ENCODE assay signal across 10 mouse cellular contexts in the genomic region with DNA sequence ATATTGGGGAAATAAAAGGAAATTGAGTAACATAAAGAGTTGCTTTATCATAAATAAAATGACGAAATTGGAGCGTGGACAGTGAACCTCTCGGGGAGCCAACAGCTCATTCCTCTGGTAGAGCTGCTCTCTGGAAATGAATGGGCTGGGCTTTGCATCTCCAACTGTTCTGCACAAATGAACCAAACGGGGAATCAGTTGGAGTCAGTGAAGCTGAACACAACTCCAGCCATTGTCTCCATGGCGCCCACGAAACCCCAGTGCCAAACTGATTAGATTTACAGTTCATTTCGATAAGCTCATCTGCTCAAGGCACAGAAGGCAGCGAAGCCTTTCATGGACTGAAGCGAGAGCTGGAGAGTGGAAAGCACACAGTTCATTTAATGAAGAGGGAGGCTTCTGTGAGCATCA. TPM values are rescaled to one million over a fixed set of nuclear protein-coding genes. Genes with fewer than 3 reads are reported as not detected.
A peak's percentile ranks its signal among the peaks of the same experiment; 100 is the strongest.
DNase-seq lines count a peak whose midpoint lies in the region; ATAC-seq lines count a peak whose summit lies in the region.
"Had no signal": no experiment of that assay in that cellular context is flagged by ENCODE, and none has a peak within 500 bp of the region (broad histone marks: within the 10 kb centered on the region; RNA-seq: fewer than 3 reads in every experiment).

No protein-coding gene starts in this region.

- 21% methylated on average over 9 of the region's 9 CpGs for WGBS in hindbrain, embryonic 14.5 days
- 22% methylated on average over 9 of the region's 9 CpGs for WGBS in midbrain, embryonic 11.5 days

- no peak for ATAC-seq in cerebellum, adult (ENCODE audit: insufficient number of reproducible peaks, low FRiP score, low TSS enrichment)
- peak; percentile 64; the same call in 1 of the 2 replicates for ATAC-seq in hindbrain, embryonic 14.5 days (ENCODE audit: low FRiP score)
- ATAC-seq in midbrain, embryonic 11.5 days (ENCODE audit: low FRiP score), result no peak

- peak; percentile 14 to 24 for DNase-seq in cerebellum, postnatal 14 days
- peak; percentile 48 for DNase-seq in brain, adult 2 months (ENCODE audit: low read depth, low spot score)
- peak; percentile 67 for DNase-seq in hindbrain, embryonic 14.5 days (ENCODE audit: low spot score)
- DNase-seq in midbrain, embryonic 11.5 days (ENCODE audit: low spot score, missing footprints), result peak; percentile 90
- DNase-seq in gastrocnemius, postnatal 14 days, result no peak
- no peak for DNase-seq in gastrocnemius, adult 8-10 months (ENCODE audit: low spot score in 2 of 2)
- DNase-seq in thymus, postnatal 10 days (ENCODE audit: low spot score in 2 of 2), result no peak
- DNase-seq: kidney, postnatal 10 days had no signal

- H3K9me3 ChIP-seq in hindbrain, embryonic 14.5 days (ENCODE audit: control insufficient read depth, low read length), result no peaks in the 10 kb centered on the region
- no peaks in the 10 kb centered on the region for H3K9me3 ChIP-seq in midbrain, embryonic 11.5 days (ENCODE audit: control insufficient read depth, low read length)

- H3K36me3 ChIP-seq in hindbrain, embryonic 14.5 days (replicated peaks; ENCODE audit: control insufficient read depth, insufficient read depth), result no peaks in the 10 kb centered on the region
- no peaks in the 10 kb centered on the region for H3K36me3 ChIP-seq in midbrain, embryonic 11.5 days (ENCODE audit: control insufficient read depth, insufficient read depth, low read length)

- H3K4me3 ChIP-seq in hindbrain, embryonic 14.5 days (replicated peaks; ENCODE audit: low read length), result no peak overlapping the region
- no peak overlapping the region for H3K4me3 ChIP-seq in midbrain, embryonic 11.5 days (ENCODE audit: low read depth, low read length)

- no peaks in the 10 kb centered on the region for H3K27me3 ChIP-seq in hindbrain, embryonic 14.5 days (ENCODE audit: control insufficient read depth, insufficient read depth, low read length)
- H3K27me3 ChIP-seq in midbrain, embryonic 11.5 days (ENCODE audit: control insufficient read depth, insufficient read depth, low read length), result no peaks in the 10 kb centered on the region

- H3K27ac ChIP-seq in hindbrain, embryonic 14.5 days, result peak overlapping the region; percentile 65
- no peak overlapping the region for H3K27ac ChIP-seq in midbrain, embryonic 11.5 days (ENCODE audit: low read depth, low read length)
- H3K27ac ChIP-seq: liver, embryonic 14.5 days had no signal

- H3K4me1 ChIP-seq in hindbrain, embryonic 14.5 days (replicated peaks; ENCODE audit: control insufficient read depth, insufficient read depth, low read length), result peaks cover 8% of the 10 kb centered on the region; the same call in 1 of the 2 replicates
- peaks cover 2% of the 10 kb centered on the region; the same call in 1 of the 2 replicates for H3K4me1 ChIP-seq in midbrain, embryonic 11.5 days (ENCODE audit: control insufficient read depth, insufficient read depth, low read length)

- peak overlapping the region; percentile 28 for H3K9ac ChIP-seq in hindbrain, embryonic 14.5 days
- no peak overlapping the region for H3K9ac ChIP-seq in midbrain, embryonic 11.5 days (ENCODE audit: low read length)
- H3K9ac ChIP-seq: liver, embryonic 14.5 days had no signal

- intact Hi-C loops in gastrocnemius, postnatal 14 days (cut with DNase I; ENCODE audit: low total_unique reads), result no loop called here

- H3K4me2 ChIP-seq in hindbrain, embryonic 14.5 days (replicated peaks), result peak overlapping the region; percentile 32
- peak overlapping the region; percentile 23; the same call in 1 of the 2 replicates for H3K4me2 ChIP-seq in midbrain, embryonic 11.5 days

RNA-seq across cellular contexts. Expression of gene Itga6, which starts 29.8 kb away (rescaled TPM):
- polyA plus RNA-seq in hindbrain, embryonic 14.5 days (2014; fragmentation: Nextera tagmentation; extraction: Ambion mirVana), result 34.7 and 35.9 TPM in 2 replicates
- 28.5 and 28.7 TPM in 2 replicates for polyA plus RNA-seq in midbrain, embryonic 11.5 days (2014; fragmentation: Nextera tagmentation; extraction: Ambion mirVana)
- 10 to 100 TPM; 33.2 to 40.0 TPM for total RNA-seq in gastrocnemius, postnatal 14 days (2021)
- 10 to 100 TPM; 10.0 to 15.1 (median 12.2) TPM for total RNA-seq in gastrocnemius, adult 8-10 months (2022)

Comparison
In these comparisons a context has a peak if more than half of its experiments do, and no peak if none do; other contexts are left out.
1. DNase-seq: peak in cerebellum, postnatal 14 days (2 of 2), brain, adult 2 months (single experiment), hindbrain, embryonic 14.5 days (single experiment) and midbrain, embryonic 11.5 days (single experiment); none in gastrocnemius, postnatal 14 days (single experiment), gastrocnemius, adult 8-10 months (0 of 2) and thymus, postnatal 10 days (0 of 2).